Mouse (Mus musculus) bone marrow, adult 2 months (tissue): ENCODE data around the gene Kitl. TPM values are rescaled to one million over a fixed set of nuclear protein-coding genes. Genes with fewer than 3 reads are reported as not detected.

Experiments
- H3K27ac ChIP-seq: fragments of 200-500 bp; 2 replicates; pipeline ENCODE4 v1.5.1; 2012; ENCODE audit warnings: low read depth, mild to moderate bottlenecking, control low read depth, inconsistent platforms, low read length; ENCODE audit not compliant: control insufficient read depth, poor library complexity, insufficient read depth
- H3K4me1 ChIP-seq: fragments of 200-500 bp; 2 replicates; pipeline ENCODE4 v1.6.1; 2011; ENCODE audit warnings: low read length; ENCODE audit not compliant: control insufficient read depth, insufficient read depth
- H3K4me3 ChIP-seq: fragments of 200-500 bp; replicated peaks from 2 replicates; pipeline ENCODE3; 2011; ENCODE audit warnings: mild to moderate bottlenecking, low read depth, low read length, control low read depth; ENCODE audit not compliant: control insufficient read depth
- CTCF ChIP-seq: fragments of 200-500 bp; IDR thresholded peaks from 2 replicates; pipeline ENCODE4 v1.5.1; 2011; ENCODE audit warnings: low read length, control low read depth; ENCODE audit not compliant: control insufficient read depth, insufficient read depth
- POLR2A ChIP-seq: fragments of 200-500 bp; IDR thresholded peaks from 2 replicates; pipeline ENCODE4 v1.6.1; 2011; ENCODE audit warnings: low read depth, mild to moderate bottlenecking, control low read depth, low read length, borderline replicate concordance; ENCODE audit not compliant: control insufficient read depth
- WGBS: fragments of 180-500 bp; shearing (Covaris S2); methylation state at CpG from one replicate; pipeline ENCODE4 v1.1.7; 2018; 5-methylcytosine and 5-hydroxymethylcytosine counted together
- polyA plus RNA-seq: library from polyadenylated mRNA; stranded (reverse); fragments of >200 nt; gene quantifications from 2 replicates; pipeline ENCODE4 v1.2.4, GENCODE M21; 2011; ENCODE audit warnings: low replicate concordance; ENCODE audit not compliant: missing spikeins, insufficient read depth, insufficient read length

Gene Kitl
- polyA plus RNA-seq, 1 experiment, result 5.8 TPM

- no peak for TF ChIP-seq POLR2A
- no peak for TF ChIP-seq CTCF
- no peak overlapping the region for H3K4me3 ChIP-seq
- no peaks in the 10 kb centered on the region for H3K4me1 ChIP-seq
- no peak overlapping the region for H3K27ac ChIP-seq
- 60% methylated on average over 4 of the region's 4 CpGs for WGBS
Observed at GRCm38 (mm10) chr10:100052911-100053310, 37.5 kb downstream of the Kitl start.

- TF ChIP-seq POLR2A (no peak), CTCF (no peak)
Observed at GRCm38 (mm10) chr10:100054006-100054405, 38.6 kb downstream of the Kitl start.

GRCm38 (mm10) chr10:100055082-100055481, 39.7 kb downstream of the Kitl start:
- 85% methylated on average over 2 of the region's 2 CpGs for WGBS
- Histone ChIP-seq H3K27ac (no peak overlapping the region), H3K4me1 (no peaks in the 10 kb centered on the region), H3K4me3 (no peak overlapping the region)
- TF ChIP-seq CTCF, result no peak

More at GRCm38 (mm10) chr10:100054006-100054405, 38.6 kb downstream of the Kitl start:
- Histone ChIP-seq H3K4me1 (no peaks in the 10 kb centered on the region), H3K4me3 (no peak overlapping the region), H3K27ac (no peak overlapping the region)
- WGBS, result 75% methylated on average over 3 of the region's 3 CpGs

GRCm38 (mm10) chr10:100057106-100057623, 41.7 kb downstream of the Kitl start:
- 54% methylated on average over 1 of the region's 1 CpGs for WGBS
- H3K27ac ChIP-seq, result no peak overlapping the region
- TF ChIP-seq CTCF (no peak), POLR2A (no peak)
- no peak overlapping the region for H3K4me3 ChIP-seq
- H3K4me1 ChIP-seq, result no peaks in the 10 kb centered on the region

- TF ChIP-seq CTCF (no peak), POLR2A (no peak)
- WGBS, result 69% methylated on average over 4 of the region's 4 CpGs
- H3K4me3 ChIP-seq, result no peak overlapping the region
Observed at GRCm38 (mm10) chr10:100059356-100059755, 43.9 kb downstream of the Kitl start.

GRCm38 (mm10) chr10:100065529-100066301, 50.3 kb downstream of the Kitl start:
- no peaks in the 10 kb centered on the region for H3K4me1 ChIP-seq
- no peak overlapping the region for H3K4me3 ChIP-seq
- WGBS, result 65% methylated on average over 12 of the region's 12 CpGs
- no peak overlapping the region for H3K27ac ChIP-seq
- TF ChIP-seq CTCF, result no peak
- no peak for TF ChIP-seq POLR2A

More at GRCm38 (mm10) chr10:100059356-100059755, 43.9 kb downstream of the Kitl start:
- H3K27ac ChIP-seq, result no peak overlapping the region
- H3K4me1 ChIP-seq, result no peaks in the 10 kb centered on the region

- no peaks in the 10 kb centered on the region for H3K4me1 ChIP-seq
- 75% methylated on average over 7 of the region's 7 CpGs for WGBS
Observed at GRCm38 (mm10) chr10:100066374-100066773, 50.9 kb downstream of the Kitl start.

GRCm38 (mm10) chr10:100072641-100073040, 57.2 kb downstream of the Kitl start:
- 77% methylated on average over 1 of the region's 1 CpGs for WGBS
- no peak overlapping the region for H3K4me3 ChIP-seq
- TF ChIP-seq CTCF (no peak), POLR2A (no peak)
- H3K4me1 ChIP-seq, result no peaks in the 10 kb centered on the region
- H3K27ac ChIP-seq, result no peak overlapping the region

More at GRCm38 (mm10) chr10:100066374-100066773, 50.9 kb downstream of the Kitl start:
- Histone ChIP-seq H3K27ac (no peak overlapping the region), H3K4me3 (no peak overlapping the region)
- TF ChIP-seq POLR2A (no peak), CTCF (no peak)
